Mouse (Mus musculus) neural tube, embryonic 14.5 days (tissue): ENCODE data around the gene Sass6. TPM values are rescaled to one million over a fixed set of nuclear protein-coding genes. Genes with fewer than 3 reads are reported as not detected.

Experiments
- polyA plus RNA-seq: library from polyadenylated mRNA; unstranded; fragments of >200 nt; fragmentation: Nextera tagmentation; extraction: Ambion mirVana; gene quantifications from 2 replicates; pipeline ENCODE4 v1.2.1, GENCODE M21; 2014

The Sass6 gene
- polyA plus RNA-seq, 1 experiment from 2014 or later, result 16.2 TPM

Other genes with a start within 250 kb of the Sass6 start
- gene Cdc14a, start 170.9 kb upstream of the Sass6 start, polyA plus RNA-seq, result 4.9 and 7.4 TPM in 2 replicates
- gene Rtca, start 86.8 kb upstream of the Sass6 start, polyA plus RNA-seq, result 117 and 118 TPM in 2 replicates
- 13.2 and 14.2 TPM in 2 replicates for gene Dbt, start 81.9 kb upstream of the Sass6 start, polyA plus RNA-seq
- gene Lrrc39, start 32.0 kb upstream of the Sass6 start, polyA plus RNA-seq, result 0.45 and 0.50 TPM in 2 replicates
- 29.1 and 32.2 TPM in 2 replicates for gene Trmt13, start 19.6 kb downstream of the Sass6 start, polyA plus RNA-seq
- gene Mfsd14a, start 67.7 kb downstream of the Sass6 start, polyA plus RNA-seq, result 70.7 and 72.4 TPM in 2 replicates
- not detected in 2 replicates for gene Gm43191, start 86.3 kb downstream of the Sass6 start, polyA plus RNA-seq
- 10.5 and 11.7 TPM in 2 replicates for gene Slc35a3, start 117.8 kb downstream of the Sass6 start, polyA plus RNA-seq
- gene Agl, start 213.2 kb downstream of the Sass6 start, polyA plus RNA-seq, result 22.3 and 22.5 TPM in 2 replicates